Mouse (Mus musculus) layer of hippocampus, adult 2 months (tissue): ENCODE data around the gene Ctnna2. TPM values are rescaled to one million over a fixed set of nuclear protein-coding genes. Genes with fewer than 3 reads are reported as not detected.

Source experiments
- DNase-seq, 2 experiments: peaks; one replicate each; pipeline ENCODE4 v3.0.0; 2022; ENCODE audit warnings: low spot score in 2 of 2
- H3K27ac ChIP-seq: fragments of 200-600 bp; 2 replicates; pipeline ENCODE4 v1.8.1; 2022
- H3K4me3 ChIP-seq: fragments of 200-600 bp; 2 replicates; pipeline ENCODE4 v1.8.1; 2022; ENCODE audit warnings: mild to moderate bottlenecking
- CTCF ChIP-seq: fragments of 200-600 bp; conservative IDR thresholded peaks from 2 replicates; pipeline ENCODE4 v1.8.1; 2022; ENCODE audit warnings: antibody characterized with exemption, mild to moderate bottlenecking, moderate library complexity
- total RNA-seq, 2 experiments: library from RNA; stranded (reverse); gene quantifications; 2 replicates each; pipeline ENCODE4 v1.2.3; 2021

Ctnna2 gene
- total RNA-seq, 2 experiments from 2014 or later, result 91.4 to 91.7 TPM

GRCm38 (mm10) chr6:77863379-77863778 is 116.1 kb downstream of the Ctnna2 start:
- Histone ChIP-seq H3K4me3 (no peak overlapping the region), H3K27ac (no peak overlapping the region)
- no peak for DNase-seq
- no peak for TF ChIP-seq CTCF

- no peak for TF ChIP-seq CTCF
- DNase-seq, result peak; percentile 44 to 46
- H3K27ac ChIP-seq, result no peak overlapping the region
Observed at GRCm38 (mm10) chr6:77862781-77863180, 116.7 kb downstream of the Ctnna2 start.

GRCm38 (mm10) chr6:77849438-77849837 is 130.1 kb downstream of the Ctnna2 start:
- DNase-seq, result no peak
- Histone ChIP-seq H3K27ac (no peak overlapping the region), H3K4me3 (no peak overlapping the region)
- no peak for TF ChIP-seq CTCF

More at GRCm38 (mm10) chr6:77862781-77863180, 116.7 kb downstream of the Ctnna2 start:
- H3K4me3 ChIP-seq, result no peak overlapping the region

GRCm38 (mm10) chr6:77848796-77849195 is 130.7 kb downstream of the Ctnna2 start:
- TF ChIP-seq CTCF, result no peak

GRCm38 (mm10) chr6:77847651-77848050 is 131.8 kb downstream of the Ctnna2 start:
- no peak for TF ChIP-seq CTCF
- H3K27ac ChIP-seq, result peak overlapping the region; percentile 15; the same call in 1 of the 2 replicates
- DNase-seq, result peak; percentile 21 to 29

More at GRCm38 (mm10) chr6:77848796-77849195, 130.7 kb downstream of the Ctnna2 start:
- DNase-seq, result no peak
- Histone ChIP-seq H3K4me3 (no peak overlapping the region), H3K27ac (no peak overlapping the region)

GRCm38 (mm10) chr6:77839076-77839475 is 140.4 kb downstream of the Ctnna2 start:
- DNase-seq, result no peak
- TF ChIP-seq CTCF, result peak; percentile 52

More at GRCm38 (mm10) chr6:77847651-77848050, 131.8 kb downstream of the Ctnna2 start:
- H3K4me3 ChIP-seq, result no peak overlapping the region

GRCm38 (mm10) chr6:77838653-77839052 is 140.8 kb downstream of the Ctnna2 start:
- H3K4me3 ChIP-seq, result no peak overlapping the region
- TF ChIP-seq CTCF, result no peak
- DNase-seq, result peak in 1 of 2 experiments; percentile 47
- H3K27ac ChIP-seq, result no peak overlapping the region

More at GRCm38 (mm10) chr6:77839076-77839475, 140.4 kb downstream of the Ctnna2 start:
- Histone ChIP-seq H3K4me3 (no peak overlapping the region), H3K27ac (no peak overlapping the region)

GRCm38 (mm10) chr6:77837543-77837942 is 142.0 kb downstream of the Ctnna2 start:
- Histone ChIP-seq H3K4me3 (no peak overlapping the region), H3K27ac (no peak overlapping the region)
- no peak for DNase-seq
- no peak for TF ChIP-seq CTCF

GRCm38 (mm10) chr6:77834680-77835079 is 144.8 kb downstream of the Ctnna2 start:
- DNase-seq, result no peak
- no peak for TF ChIP-seq CTCF
- Histone ChIP-seq H3K4me3 (no peak overlapping the region), H3K27ac (no peak overlapping the region)

GRCm38 (mm10) chr6:77827526-77827925 is 152.0 kb downstream of the Ctnna2 start:
- no peak overlapping the region for H3K4me3 ChIP-seq
- TF ChIP-seq CTCF, result no peak
- no peak for DNase-seq
- no peak overlapping the region for H3K27ac ChIP-seq

GRCm38 (mm10) chr6:77817116-77817515 is 162.4 kb downstream of the Ctnna2 start:
- no peak for TF ChIP-seq CTCF
- H3K4me3 ChIP-seq, result no peak overlapping the region
- H3K27ac ChIP-seq, result no peak overlapping the region
- DNase-seq, result no peak

GRCm38 (mm10) chr6:77811041-77811440 is 168.5 kb downstream of the Ctnna2 start:
- no peak overlapping the region for H3K4me3 ChIP-seq
- no peak for TF ChIP-seq CTCF
- no peak overlapping the region for H3K27ac ChIP-seq
- DNase-seq, result no peak

- peak; percentile 12 to 21 for DNase-seq
- Histone ChIP-seq H3K4me3 (no peak overlapping the region), H3K27ac (no peak overlapping the region)
- TF ChIP-seq CTCF, result no peak
Observed at GRCm38 (mm10) chr6:77802604-77803003, 176.9 kb downstream of the Ctnna2 start.

GRCm38 (mm10) chr6:77783342-77783741 is 196.2 kb downstream of the Ctnna2 start:
- no peak for TF ChIP-seq CTCF
- Histone ChIP-seq H3K4me3 (no peak overlapping the region), H3K27ac (no peak overlapping the region)
- DNase-seq, result no peak
